Mouse (Mus musculus): ENCODE data around the gene Defb45.

Defb45 gene

GRCm38 (mm10) chr2:152607746-152608145 is 8.5 kb upstream of the Defb45 start:
- no peak for DNase-seq (ENCODE audit: low read depth, low spot score)

DNA sequence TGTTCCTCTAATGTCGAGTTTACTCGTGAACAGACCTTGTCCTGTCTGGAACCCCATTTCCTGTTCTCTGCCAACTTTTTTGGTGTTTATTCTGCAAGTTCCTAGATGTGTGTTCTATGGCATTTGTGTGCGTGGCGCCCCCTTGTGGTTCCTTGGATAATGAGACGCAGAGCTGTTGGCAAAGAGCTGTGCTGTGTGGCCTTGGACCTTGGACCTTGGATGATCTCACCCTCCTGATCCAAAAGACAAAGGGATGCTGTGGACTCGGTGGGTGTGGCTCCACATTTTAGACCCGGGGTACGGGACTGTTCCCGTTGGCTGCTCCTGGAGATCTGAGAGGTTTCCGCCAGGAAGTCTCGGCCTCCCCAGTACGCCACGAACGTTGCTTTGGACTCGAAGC is 4.9 kb upstream of the Defb45 start, which contains the start of gene Defb36:
Gene Defb36 (plus strand): TSS at position 271 of the 400 bp plus-strand sequence.
- DNase-seq (ENCODE audit: low read depth, low spot score): no peak

- no peak for DNase-seq (ENCODE audit: low read depth, low spot score)
These were observed 2.2 kb upstream of the Defb45 start for GRCm38 (mm10) chr2:152601275-152601960.

DNA sequence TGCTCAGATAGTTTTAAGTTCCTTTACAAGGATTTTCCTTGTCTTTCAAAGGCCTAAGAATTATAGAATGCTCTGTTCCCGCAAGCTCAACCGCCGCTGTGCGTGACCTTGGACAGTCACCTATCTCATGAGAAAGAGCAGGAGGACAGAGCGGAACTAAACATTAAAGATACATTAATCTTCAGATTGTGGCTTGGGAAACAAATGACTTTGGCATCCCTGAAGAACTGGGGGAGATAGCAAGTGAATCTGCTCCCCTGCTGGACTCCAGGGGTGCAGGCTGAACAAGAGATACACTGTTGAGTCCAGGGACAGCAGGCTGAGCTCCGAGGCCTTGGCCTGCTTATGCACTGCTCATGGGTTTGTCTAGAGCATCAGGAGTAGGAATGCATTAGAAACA is 877 bp upstream of the Defb45 start:
- no peak for DNase-seq (ENCODE audit: low read depth, low spot score)

DNA sequence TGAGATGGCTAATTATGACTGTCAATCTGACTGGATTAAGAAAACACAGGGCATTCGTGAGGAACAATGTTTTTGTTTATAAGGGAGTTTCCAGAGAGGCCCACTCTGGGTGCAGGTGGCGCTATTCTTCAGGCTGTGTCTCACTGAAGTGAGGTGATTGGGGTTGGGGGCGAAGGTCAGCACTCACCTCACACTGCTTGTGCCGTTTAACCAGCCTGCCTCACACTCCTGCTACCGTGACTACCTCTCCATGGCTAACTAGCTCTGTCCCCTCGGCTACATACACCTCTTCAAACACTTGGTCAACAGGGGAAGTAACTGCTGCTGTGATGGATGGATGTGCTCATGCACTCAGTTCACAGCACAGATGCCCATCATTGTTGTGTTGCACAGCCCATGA is 10.2 kb downstream of the Defb45 start:
- no peak for DNase-seq (ENCODE audit: low read depth, low spot score)

GRCm38 (mm10) chr2:152588450-152588849 is 10.7 kb downstream of the Defb45 start:
- DNase-seq (ENCODE audit: low read depth, low spot score): no peak

GRCm38 (mm10) chr2:152586926-152587560 is 12.2 kb downstream of the Defb45 start:
- DNase-seq (ENCODE audit: low read depth, low spot score): peak; percentile 22

GRCm38 (mm10) chr2:152580612-152581011 is 18.6 kb downstream of the Defb45 start:
- DNase-seq (ENCODE audit: low read depth, low spot score): no peak

DNA sequence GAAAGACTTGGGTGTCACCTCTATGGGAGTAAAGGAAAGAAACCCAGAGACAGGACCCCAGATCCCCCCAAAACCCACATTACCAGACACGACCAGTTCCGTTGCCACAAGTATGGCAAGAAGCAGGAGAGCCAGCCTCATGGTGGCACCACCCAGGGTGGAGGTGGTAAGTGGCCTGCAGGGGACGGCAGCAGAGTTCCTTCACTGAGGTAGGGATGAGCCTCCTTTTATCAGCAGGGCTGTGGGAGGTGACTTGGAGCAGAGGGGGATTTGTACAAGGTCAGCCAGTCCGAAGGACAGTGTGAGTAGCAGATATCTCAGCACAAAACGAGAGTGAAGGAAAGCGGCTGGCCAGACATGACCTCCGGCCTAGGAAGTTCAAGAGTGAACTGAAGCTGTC is 19.1 kb downstream of the Defb45 start, which contains the start of gene Defb19:
Gene Defb19 (minus strand): TSS at position 206 of the 400 bp plus-strand sequence.
- no peak for DNase-seq (ENCODE audit: low read depth, low spot score)

DNA sequence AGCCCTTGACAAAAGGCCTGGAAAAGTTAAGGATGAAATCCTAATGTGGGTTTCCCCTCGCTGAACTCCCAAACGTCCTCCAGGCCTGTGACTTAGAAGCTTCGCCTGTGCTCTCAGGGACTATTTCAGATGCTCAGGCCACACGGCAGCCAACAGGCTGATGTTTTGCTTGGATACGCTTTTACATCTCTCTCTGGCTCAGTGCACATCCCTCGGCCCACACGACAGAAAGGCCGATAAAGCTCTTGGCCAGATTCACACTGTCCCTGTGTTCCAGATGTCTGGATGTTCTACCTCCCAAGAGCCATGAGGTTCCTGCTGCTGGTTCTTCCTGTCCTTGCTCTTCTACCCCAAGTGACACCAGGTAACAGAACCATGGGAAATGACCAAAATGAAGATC is 25.7 kb downstream of the Defb45 start:
- DNase-seq (ENCODE audit: low read depth, low spot score): no peak

- DNase-seq (ENCODE audit: low read depth, low spot score): peak; percentile 22
These were observed 26.9 kb downstream of the Defb45 start, which contains the start of gene Defb21 for GRCm38 (mm10) chr2:152572114-152572794. Gene Defb21, plus strand, starts transcription at chr2:152572744.

GRCm38 (mm10) chr2:152570313-152570712 is 28.9 kb downstream of the Defb45 start:
- DNase-seq (ENCODE audit: low read depth, low spot score): no peak

GRCm38 (mm10) chr2:152569881-152570280 is 29.3 kb downstream of the Defb45 start:
- no peak for DNase-seq (ENCODE audit: low read depth, low spot score)

- DNase-seq (ENCODE audit: low read depth, low spot score): no peak
These were observed 30.2 kb downstream of the Defb45 start, which contains the start of gene Gm17416 for GRCm38 (mm10) chr2:152569038-152569437. Gene Gm17416, plus strand, starts transcription at chr2:152569338.

GRCm38 (mm10) chr2:152556655-152557054 is 42.5 kb downstream of the Defb45 start:
- no peak for DNase-seq (ENCODE audit: low read depth, low spot score)

DNA sequence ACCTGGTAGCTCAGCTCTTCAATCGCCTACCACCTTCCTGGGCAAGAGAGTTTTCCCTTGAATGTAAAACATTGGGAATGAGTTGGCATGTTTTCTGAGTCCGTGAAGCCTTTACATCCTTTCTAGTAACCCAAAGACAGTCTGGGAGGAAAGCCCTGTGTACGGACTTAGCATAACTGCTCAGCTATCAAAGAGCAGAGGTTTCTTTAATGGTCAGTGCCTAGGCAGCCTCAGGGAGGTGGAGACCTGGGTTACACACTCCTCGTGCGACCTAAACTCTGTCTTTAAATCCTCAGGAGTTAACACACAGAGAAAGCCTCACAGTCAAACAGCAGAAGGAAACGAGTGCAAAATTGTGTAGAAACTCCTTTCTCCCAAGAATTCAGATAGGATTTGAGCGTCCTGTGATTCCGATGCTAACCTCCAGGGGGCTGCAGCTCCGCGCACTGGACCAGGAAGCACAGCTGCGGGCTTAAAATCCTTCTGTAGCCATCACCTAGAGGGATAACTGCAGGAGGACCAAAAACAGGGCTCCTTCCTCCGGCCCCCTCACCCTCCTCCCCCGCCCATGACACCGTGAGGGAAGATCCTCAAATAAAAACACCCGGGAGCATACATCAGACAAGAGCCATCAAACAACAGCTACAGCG is 45.3 kb downstream of the Defb45 start:
- no peak for DNase-seq (ENCODE audit: low read depth, low spot score)

- no peak for DNase-seq (ENCODE audit: low read depth, low spot score)
These were observed 51.1 kb downstream of the Defb45 start for GRCm38 (mm10) chr2:152548124-152548523.

DNA sequence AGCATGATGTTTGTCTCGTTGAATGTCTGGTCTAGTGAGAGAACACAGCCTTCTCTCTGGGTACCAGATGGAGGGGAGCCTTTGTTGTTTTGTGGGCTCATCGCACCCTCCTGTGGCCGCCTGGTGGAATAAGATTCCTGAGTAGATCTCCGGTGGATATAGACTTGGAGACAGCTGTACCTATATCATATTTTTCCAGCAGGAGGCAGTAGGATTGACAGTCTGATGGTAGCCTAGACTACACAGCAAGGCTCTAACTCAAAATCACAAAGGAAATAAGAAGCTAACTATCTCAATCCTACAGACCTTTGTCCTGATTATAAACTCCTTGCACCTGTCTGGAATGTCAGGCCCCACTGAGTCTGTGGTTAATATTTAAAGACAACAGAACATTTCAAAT is 54.5 kb downstream of the Defb45 start:
- DNase-seq (ENCODE audit: low read depth, low spot score): peak; percentile 36

DNA sequence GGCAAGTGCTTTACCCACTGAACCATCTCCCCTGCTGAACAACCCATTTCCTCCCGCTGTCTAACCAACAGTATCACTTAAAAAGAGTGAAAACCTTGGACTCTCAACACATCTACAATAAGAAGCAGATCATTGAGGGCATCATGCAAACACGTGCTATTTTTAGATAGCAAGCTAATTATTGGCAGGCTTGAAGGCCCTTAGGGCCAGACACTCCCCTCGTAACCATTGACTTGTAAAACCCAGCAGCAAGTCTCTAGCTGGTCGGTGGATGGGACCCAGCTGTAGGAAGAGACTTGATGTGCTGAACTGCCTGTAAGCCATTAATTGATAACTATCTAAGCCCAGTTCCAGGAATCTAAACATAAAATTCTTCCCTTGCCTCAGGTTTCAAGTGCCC is 55.7 kb downstream of the Defb45 start:
- DNase-seq (ENCODE audit: low read depth, low spot score): no peak
